Mouse (Mus musculus): ENCODE results near the gene Fmo5. TPM values are rescaled to one million over a fixed set of nuclear protein-coding genes. Genes with fewer than 3 reads are reported as not detected.

Gene Fmo5
- polyA plus RNA-seq, 1 experiment from 2014 or later: 3.8 TPM

- Histone ChIP-seq H3K4me3 (replicated peaks) (no peak overlapping the region), H3K9ac (no peak overlapping the region), H3K27me3 (no peaks in the 10 kb centered on the region), H3K36me3 (peaks cover 73% of the 10 kb centered on the region), H3K9me3 (replicated peaks) (no peaks in the 10 kb centered on the region), H3K4me2 (no peak overlapping the region), H3K27ac (no peak overlapping the region), H3K4me1 (no peaks in the 10 kb centered on the region)
- no peak for ATAC-seq (replicated peaks; ENCODE audit: low FRiP score)
- WGBS: 84% methylated on average over 9 of the region's 9 CpGs
These were observed 36.9 kb downstream of the Fmo5 start for GRCm38 (mm10) chr3:97665525-97665924.

- no peak for ATAC-seq (replicated peaks; ENCODE audit: low FRiP score)
- Histone ChIP-seq H3K27ac (no peak overlapping the region), H3K4me3 (replicated peaks) (no peak overlapping the region), H3K36me3 (peaks cover 79% of the 10 kb centered on the region), H3K27me3 (no peaks in the 10 kb centered on the region), H3K9ac (no peak overlapping the region), H3K4me1 (no peaks in the 10 kb centered on the region), H3K9me3 (replicated peaks) (no peaks in the 10 kb centered on the region), H3K4me2 (no peak overlapping the region)
- WGBS: 65% methylated on average over 8 of the region's 8 CpGs
These were observed 37.5 kb downstream of the Fmo5 start for GRCm38 (mm10) chr3:97666154-97666553.

GRCm38 (mm10) chr3:97667093-97667675 lies 38.6 kb downstream of the Fmo5 start:
- H3K36me3 ChIP-seq: peaks cover 80% of the 10 kb centered on the region
- no peak overlapping the region for H3K4me2 ChIP-seq
- WGBS: 80% methylated on average over 14 of the region's 14 CpGs
- no peak overlapping the region for H3K27ac ChIP-seq
- no peaks in the 10 kb centered on the region for H3K27me3 ChIP-seq
- no peak overlapping the region for H3K9ac ChIP-seq
- no peaks in the 10 kb centered on the region for H3K9me3 ChIP-seq (replicated peaks)
- H3K4me3 ChIP-seq (replicated peaks): no peak overlapping the region
- H3K4me1 ChIP-seq: no peaks in the 10 kb centered on the region
- ATAC-seq (replicated peaks; ENCODE audit: low FRiP score): no peak

- H3K27me3 ChIP-seq: no peaks in the 10 kb centered on the region; the same call in 1 of the 2 replicates
- 89% methylated on average over 7 of the region's 7 CpGs for WGBS
- H3K9me3 ChIP-seq (replicated peaks): no peaks in the 10 kb centered on the region
- H3K27ac ChIP-seq: no peak within 1 kb of the TSS
- no peaks in the 10 kb centered on the region for H3K4me1 ChIP-seq
- H3K4me2 ChIP-seq: no peak within 1 kb of the TSS
- peaks cover 16% of the 10 kb centered on the region for H3K36me3 ChIP-seq
- H3K4me3 ChIP-seq (replicated peaks): no peak within 1 kb of the TSS
- no peak within 1 kb of the TSS for H3K9ac ChIP-seq
- no peak for ATAC-seq (replicated peaks; ENCODE audit: low FRiP score)
These were observed 46.1 kb downstream of the Fmo5 start, which contains the start of gene Gm17651 for GRCm38 (mm10) chr3:97674644-97675110. Gm17651 (minus strand) TSS chr3:97674694.

GRCm38 (mm10) chr3:97676126-97676525 lies 47.5 kb downstream of the Fmo5 start:
- no peak overlapping the region for H3K4me3 ChIP-seq (replicated peaks)
- WGBS: 95% methylated on average over 3 of the region's 3 CpGs
- no peaks in the 10 kb centered on the region; the same call in 1 of the 2 replicates for H3K27me3 ChIP-seq
- peaks cover 3% of the 10 kb centered on the region for H3K36me3 ChIP-seq
- no peaks in the 10 kb centered on the region for H3K9me3 ChIP-seq (replicated peaks)
- H3K27ac ChIP-seq: no peak overlapping the region
- no peak for ATAC-seq (replicated peaks; ENCODE audit: low FRiP score)
- H3K9ac ChIP-seq: no peak overlapping the region
- H3K4me1 ChIP-seq: peaks cover 6% of the 10 kb centered on the region
- H3K4me2 ChIP-seq: no peak overlapping the region

GRCm38 (mm10) chr3:97678416-97678815 lies 49.8 kb downstream of the Fmo5 start:
- H3K27me3 ChIP-seq: peaks cover 12% of the 10 kb centered on the region
- H3K4me1 ChIP-seq: peaks cover 22% of the 10 kb centered on the region
- WGBS: 94% methylated on average over 3 of the region's 3 CpGs
- no peak overlapping the region for H3K4me2 ChIP-seq
- H3K9ac ChIP-seq: no peak overlapping the region
- no peak overlapping the region for H3K27ac ChIP-seq
- H3K9me3 ChIP-seq (replicated peaks): no peaks in the 10 kb centered on the region
- no peak for ATAC-seq (replicated peaks; ENCODE audit: low FRiP score)
- H3K4me3 ChIP-seq (replicated peaks): no peak overlapping the region
- no peaks in the 10 kb centered on the region for H3K36me3 ChIP-seq

DNA sequence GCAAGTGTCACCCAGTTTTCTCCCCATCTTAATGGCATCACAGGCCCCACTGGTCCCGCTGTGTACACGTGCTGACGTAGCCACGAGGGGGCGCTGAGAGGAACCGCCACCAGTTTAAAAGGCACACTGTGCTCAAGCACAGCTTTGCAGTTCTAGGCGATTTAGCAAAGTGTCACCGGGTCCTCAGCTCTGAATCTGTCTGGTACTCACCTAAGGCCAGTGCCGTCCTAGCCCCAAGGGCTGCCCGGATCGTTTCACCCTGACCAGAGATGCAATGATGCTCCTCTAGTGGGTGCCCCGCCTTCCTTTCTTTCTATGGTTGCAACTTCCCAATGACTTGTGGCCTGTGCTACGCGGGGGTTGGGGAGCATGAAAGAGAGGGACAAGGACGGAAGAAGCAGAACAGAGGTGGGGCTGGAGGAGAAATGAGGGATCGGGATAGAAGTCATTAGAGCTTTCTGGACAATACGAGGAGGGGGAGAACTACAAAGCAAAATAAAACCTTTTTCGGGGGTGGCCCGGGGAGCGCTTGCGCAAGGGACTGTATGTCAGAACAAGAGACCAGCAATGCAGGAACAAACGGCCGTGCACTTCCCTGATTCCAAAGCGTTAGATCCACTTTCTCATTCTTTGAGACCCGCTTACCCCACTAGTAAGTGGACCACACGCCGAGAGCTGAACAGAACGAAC lies 52.2 kb downstream of the Fmo5 start:
- Histone ChIP-seq H3K27ac (no peak overlapping the region), H3K36me3 (no peaks in the 10 kb centered on the region), H3K9ac (peak overlapping the region; percentile 44), H3K4me1 (peaks cover 33% of the 10 kb centered on the region), H3K27me3 (peaks cover 12% of the 10 kb centered on the region), H3K4me3 (replicated peaks) (peak overlapping the region; percentile 47), H3K9me3 (replicated peaks) (no peaks in the 10 kb centered on the region), H3K4me2 (peak overlapping the region; percentile 89)
- ATAC-seq (replicated peaks; ENCODE audit: low FRiP score): peak; percentile 87
- 1% methylated on average over 28 of the region's 28 CpGs for WGBS

DNA sequence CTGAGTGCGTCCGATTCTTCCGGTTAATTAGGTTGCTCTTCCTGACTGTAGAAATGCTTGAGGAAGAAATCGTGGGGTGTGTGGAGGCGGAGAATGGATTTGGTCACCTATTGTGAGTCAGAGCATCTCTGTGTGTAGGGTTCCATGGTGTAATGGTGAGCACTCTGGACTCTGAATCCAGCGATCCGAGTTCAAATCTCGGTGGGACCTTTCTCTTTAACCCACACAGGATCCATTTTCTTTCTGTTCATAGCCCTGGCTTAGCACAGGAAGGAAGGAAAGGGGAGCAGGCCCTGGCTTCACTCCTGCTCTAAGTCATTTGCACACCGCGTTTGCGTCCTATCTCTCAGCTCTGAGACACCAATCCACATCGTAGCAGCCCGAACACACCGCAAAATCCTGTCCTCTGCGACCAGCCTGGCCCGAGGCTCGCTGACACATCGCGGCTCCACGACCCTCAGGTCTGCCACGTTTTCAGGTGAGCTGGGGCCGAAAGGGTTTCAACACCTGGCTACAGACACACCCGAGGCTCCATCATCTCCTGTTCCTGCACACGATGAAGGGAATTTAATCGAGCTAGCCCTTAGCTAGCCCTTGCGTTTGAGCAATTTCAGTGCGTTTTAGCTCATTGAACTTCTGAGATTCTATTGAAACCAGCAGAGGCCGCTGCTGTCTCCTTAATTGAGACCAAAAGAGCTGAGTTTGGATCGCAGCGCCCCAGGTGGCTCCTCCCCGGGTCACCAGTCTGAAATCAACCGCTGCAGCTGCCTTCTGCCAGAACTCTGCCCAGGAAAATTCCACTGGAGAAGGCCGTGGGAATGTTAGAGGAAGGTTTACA lies 52.9 kb downstream of the Fmo5 start:
- Histone ChIP-seq H3K27ac (no peak overlapping the region), H3K4me3 (replicated peaks) (peak overlapping the region; percentile 47), H3K4me2 (peak overlapping the region; percentile 89), H3K4me1 (peaks cover 33% of the 10 kb centered on the region), H3K9ac (peak overlapping the region; percentile 44), H3K36me3 (no peaks in the 10 kb centered on the region), H3K27me3 (peaks cover 12% of the 10 kb centered on the region), H3K9me3 (replicated peaks) (no peaks in the 10 kb centered on the region)
- peak; percentile 30; the same call in 1 of the 2 replicates for ATAC-seq (replicated peaks; ENCODE audit: low FRiP score)
- 1% methylated on average over 33 of the region's 33 CpGs for WGBS

GRCm38 (mm10) chr3:97682159-97682502 lies 53.5 kb downstream of the Fmo5 start:
- Histone ChIP-seq H3K27me3 (peaks cover 12% of the 10 kb centered on the region), H3K4me3 (replicated peaks) (peak overlapping the region; percentile 47), H3K4me1 (peaks cover 33% of the 10 kb centered on the region), H3K36me3 (no peaks in the 10 kb centered on the region), H3K27ac (no peak overlapping the region), H3K4me2 (peak overlapping the region; percentile 89), H3K9me3 (replicated peaks) (no peaks in the 10 kb centered on the region), H3K9ac (no peak overlapping the region)
- no peak for ATAC-seq (replicated peaks; ENCODE audit: low FRiP score)
- WGBS: 2% methylated on average over 11 of the region's 11 CpGs

DNA sequence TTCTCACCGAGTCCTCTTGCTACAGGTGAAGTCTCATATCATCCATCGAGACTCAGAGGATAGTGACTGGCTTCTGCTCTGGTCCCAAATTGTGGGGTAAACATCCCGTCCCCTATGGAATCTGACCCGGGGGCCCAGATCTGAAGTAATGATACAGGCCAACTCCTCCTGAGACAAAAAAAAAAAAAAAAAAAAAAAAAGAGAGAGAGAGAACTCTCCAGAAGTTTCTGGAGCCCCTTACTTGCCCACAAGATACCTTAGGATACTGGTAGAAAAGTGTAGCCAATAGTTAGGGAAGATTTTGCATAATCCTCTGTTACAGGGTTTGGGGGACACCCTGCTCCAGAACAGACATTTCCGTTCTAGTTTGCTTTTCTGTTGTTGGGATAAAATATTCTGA lies 54.0 kb downstream of the Fmo5 start:
- Histone ChIP-seq H3K27me3 (peaks cover 12% of the 10 kb centered on the region), H3K9me3 (replicated peaks) (no peaks in the 10 kb centered on the region), H3K4me1 (peaks cover 33% of the 10 kb centered on the region), H3K27ac (no peak overlapping the region), H3K4me2 (peak overlapping the region; percentile 89), H3K9ac (no peak overlapping the region), H3K36me3 (no peaks in the 10 kb centered on the region), H3K4me3 (replicated peaks) (peak overlapping the region; percentile 47)
- WGBS: 33% methylated on average over 5 of the region's 5 CpGs
- ATAC-seq (replicated peaks; ENCODE audit: low FRiP score): no peak

DNA sequence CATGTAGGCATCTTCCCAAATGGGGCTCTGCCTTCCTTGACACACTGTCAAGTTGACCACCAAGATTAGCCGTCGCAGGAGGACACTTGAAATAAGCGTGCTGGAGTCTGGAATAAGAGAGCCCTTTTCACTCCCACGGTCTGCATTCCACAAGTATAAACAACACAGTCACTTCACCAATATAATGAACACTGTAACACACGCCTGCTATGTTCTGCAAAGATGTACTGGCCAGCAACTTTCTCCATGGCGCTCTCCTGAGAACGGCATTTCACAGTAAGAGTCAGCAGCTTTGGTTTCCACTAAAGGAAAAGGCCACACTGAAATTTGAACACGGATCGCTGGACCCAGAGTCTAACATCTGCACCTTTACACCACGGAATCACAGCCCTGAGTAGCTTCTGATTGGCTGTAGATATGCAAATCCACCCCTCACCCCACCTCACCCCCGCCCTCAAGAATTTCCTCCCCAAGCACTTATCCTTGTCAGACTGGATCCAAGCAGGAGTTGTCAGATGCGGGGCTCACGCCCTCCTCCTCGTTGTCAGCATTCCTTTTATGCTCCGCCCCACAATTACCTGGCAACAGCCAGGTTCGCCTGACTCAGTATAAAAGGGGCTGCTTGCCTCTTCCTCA lies 55.1 kb downstream of the Fmo5 start:
- H3K4me1 ChIP-seq: peaks cover 33% of the 10 kb centered on the region
- no peaks in the 10 kb centered on the region for H3K36me3 ChIP-seq
- 6% methylated on average over 16 of the region's 16 CpGs for WGBS
- peaks cover 12% of the 10 kb centered on the region for H3K27me3 ChIP-seq
- peak; percentile 37 for ATAC-seq (replicated peaks; ENCODE audit: low FRiP score)
- no peak overlapping the region for H3K27ac ChIP-seq
- peak overlapping the region; percentile 9; the same call in 1 of the 2 replicates for H3K4me3 ChIP-seq (replicated peaks)
- no peaks in the 10 kb centered on the region for H3K9me3 ChIP-seq (replicated peaks)
- peak overlapping the region; percentile 47 for H3K4me2 ChIP-seq
- no peak overlapping the region for H3K9ac ChIP-seq

All from kidney, embryonic 15.5 days (tissue).